Mouse (Mus musculus): ENCODE measurements around the gene Rell1.

- TF ChIP-seq CHD2 (IDR thresholded peaks at IDR 0.05; ENCODE audit: low read depth, low read length): no peak
- TF ChIP-seq HCFC1 (IDR thresholded peaks at IDR 0.05; ENCODE audit: borderline replicate concordance, insufficient read depth, low read length): no peak
- TF ChIP-seq MAFK (IDR thresholded peaks at IDR 0.05; ENCODE audit: insufficient read depth, low read depth, low read length): no peak
- TF ChIP-seq ZC3H11A (IDR thresholded peaks at IDR 0.05; ENCODE audit: borderline replicate concordance, low read depth, low read length): no peak
- no peak for TF ChIP-seq ZNF384 (IDR thresholded peaks at IDR 0.05; ENCODE audit: low read depth, low read length)
Observed at GRCm38 (mm10) chr5:63876081-63876480, 92.6 kb downstream of the Rell1 start.
